Mouse (Mus musculus) forebrain, postnatal 0 days (tissue): Measurements from ENCODE around the gene Cdk10. TPM values are rescaled to one million over a fixed set of nuclear protein-coding genes. Genes with fewer than 3 reads are reported as not detected.

Experiments used
- ATAC-seq: fragments of 200-750 bp; cut with Nextera tagmentation; 2 replicates; pipeline ENCODE4 v1.8.0; 2017; ENCODE audit warnings: mild to moderate bottlenecking, moderate library complexity
- DNase-seq: peaks from one replicate; pipeline ENCODE4 v3.0.0-alpha.2; 2015
- H3K27ac ChIP-seq: fragments of 300-500 bp; sonication (generic); 2 replicates; pipeline ENCODE4 v1.5.1; 2014; ENCODE audit warnings: low read depth, mild to moderate bottlenecking, antibody characterized with exemption, low read length, moderate library complexity, mixed read lengths
- H3K27me3 ChIP-seq: fragments of 300-500 bp; sonication (generic); 2 replicates; pipeline ENCODE4 v1.6.1; 2014; ENCODE audit warnings: mild to moderate bottlenecking, low read length, mixed read lengths; ENCODE audit not compliant: insufficient read depth
- H3K36me3 ChIP-seq: fragments of 300-500 bp; sonication (generic); 2 replicates; pipeline ENCODE4 v1.6.1; 2014; ENCODE audit warnings: mild to moderate bottlenecking, moderate library complexity; ENCODE audit not compliant: insufficient read depth
- H3K4me1 ChIP-seq: fragments of 300-500 bp; sonication (generic); 2 replicates; pipeline ENCODE4 v1.6.1; 2014; ENCODE audit warnings: antibody characterized with exemption; ENCODE audit not compliant: insufficient read depth
- H3K4me2 ChIP-seq: fragments of 300-500 bp; sonication (generic); 2 replicates; pipeline ENCODE4 v1.6.1; 2014; ENCODE audit warnings: low read depth, mild to moderate bottlenecking, moderate library complexity
- H3K4me3 ChIP-seq: fragments of 300-500 bp; sonication (generic); 2 replicates; pipeline ENCODE4 v1.5.1; 2014; ENCODE audit warnings: low read depth, low read length, mixed read lengths
- H3K9ac ChIP-seq: fragments of 300-500 bp; sonication (generic); 2 replicates; pipeline ENCODE4 v1.6.1; 2014; ENCODE audit warnings: mild to moderate bottlenecking
- H3K9me3 ChIP-seq: fragments of 300-500 bp; sonication (generic); 2 replicates; pipeline ENCODE4 v1.6.1; 2016; ENCODE audit warnings: low read length
- CTCF ChIP-seq: sonication (generic); IDR thresholded peaks from 2 replicates; pipeline ENCODE4 v1.5.1; 2016; ENCODE audit warnings: antibody characterized with exemption, control low read depth, low read depth
- WGBS: fragments of 180-500 bp; shearing (Covaris S2); extraction: QIAGEN DNeasy Blood & Tissue Kit; methylation state at CpG from one replicate; pipeline ENCODE4 v1.1.7; 2014; 5-methylcytosine and 5-hydroxymethylcytosine counted together
- polyA plus RNA-seq: library from polyadenylated mRNA; unstranded; fragments of >200 nt; fragmentation: Nextera tagmentation; extraction: Ambion mirVana; gene quantifications from 2 replicates; pipeline ENCODE4 v1.2.1, GENCODE M21; 2015
- total RNA-seq: library from RNA; depleted of rRNA; stranded (reverse); fragments of >200 nt; gene quantifications from 2 replicates; pipeline ENCODE4 v1.2.3, GENCODE M21; 2014; rRNA removed

Gene Cdk10
- total RNA-seq (71.7 and 93.2 TPM in 2 replicates), polyA plus RNA-seq (48.7 and 54.3 TPM in 2 replicates)

GRCm38 (mm10) chr8:123224278-123225266, at the start of gene Cdk10:
Cdk10 (plus strand) TSS chr8:123224842.
- peak; percentile 20; the same call in 1 of the 2 replicates for TF ChIP-seq CTCF
- WGBS: 5% methylated on average over 59 of the region's 59 CpGs
- peak; percentile 94 for ATAC-seq
- Histone ChIP-seq H3K9me3 (no peaks in the 10 kb centered on the region), H3K27me3 (no peaks in the 10 kb centered on the region), H3K36me3 (peaks cover 18% of the 10 kb centered on the region), H3K27ac (peak within 1 kb of the TSS; percentile 91), H3K4me3 (peak within 1 kb of the TSS; percentile 71), H3K9ac (peak within 1 kb of the TSS; percentile 80), H3K4me2 (peak within 1 kb of the TSS; percentile 93), H3K4me1 (peaks cover 11% of the 10 kb centered on the region; the same call in 1 of the 2 replicates)
- peak; percentile 95 for DNase-seq

GRCm38 (mm10) chr8:123181391-123181790, 43.3 kb upstream of the Cdk10 start:
- ATAC-seq (no peak), DNase-seq (no peak)
- Histone ChIP-seq H3K9me3 (0 out of 2 replicates have a peak, but pooled peaks cover 3% of the 10 kb centered on the region), H3K27me3 (no peaks in the 10 kb centered on the region), H3K9ac (no peak overlapping the region), H3K4me2 (no peak overlapping the region), H3K36me3 (no peaks in the 10 kb centered on the region), H3K4me1 (no peaks in the 10 kb centered on the region), H3K4me3 (no peak overlapping the region), H3K27ac (no peak overlapping the region)
- WGBS: 80% methylated on average over 3 of the region's 3 CpGs
- TF ChIP-seq CTCF: no peak

- Histone ChIP-seq H3K4me3 (no peak within 1 kb of the TSS), H3K27ac (no peak within 1 kb of the TSS), H3K4me1 (no peaks in the 10 kb centered on the region), H3K4me2 (no peak within 1 kb of the TSS), H3K9ac (no peak within 1 kb of the TSS), H3K27me3 (no peaks in the 10 kb centered on the region), H3K36me3 (no peaks in the 10 kb centered on the region), H3K9me3 (no peaks in the 10 kb centered on the region)
- ATAC-seq: no peak
- no peak for DNase-seq
- no peak for TF ChIP-seq CTCF
- 60% methylated on average over 19 of the region's 19 CpGs for WGBS
Measured at GRCm38 (mm10) chr8:123185566-123186409, 38.9 kb upstream of the Cdk10 start, which contains the start of gene Dpep1. Dpep1 (plus strand) TSS chr8:123186242.

- Histone ChIP-seq H3K36me3 (no peaks in the 10 kb centered on the region), H3K9ac (no peak overlapping the region), H3K4me2 (no peak overlapping the region), H3K4me1 (no peaks in the 10 kb centered on the region), H3K4me3 (no peak overlapping the region), H3K27me3 (no peaks in the 10 kb centered on the region), H3K27ac (no peak overlapping the region), H3K9me3 (no peaks in the 10 kb centered on the region)
- DNase-seq (no peak), ATAC-seq (no peak)
- WGBS: 92% methylated on average over 2 of the region's 2 CpGs
- no peak for TF ChIP-seq CTCF
Measured at GRCm38 (mm10) chr8:123188006-123188405, 36.6 kb upstream of the Cdk10 start.

- TF ChIP-seq CTCF: no peak
- H3K36me3 ChIP-seq: no peaks in the 10 kb centered on the region
Measured at GRCm38 (mm10) chr8:123188841-123189240, 35.8 kb upstream of the Cdk10 start.

GRCm38 (mm10) chr8:123190678-123191077, 34.0 kb upstream of the Cdk10 start:
- Histone ChIP-seq H3K27me3 (no peaks in the 10 kb centered on the region), H3K9ac (no peak overlapping the region), H3K36me3 (no peaks in the 10 kb centered on the region), H3K4me1 (no peaks in the 10 kb centered on the region), H3K4me3 (no peak overlapping the region), H3K27ac (no peak overlapping the region), H3K4me2 (no peak overlapping the region), H3K9me3 (no peaks in the 10 kb centered on the region)
- DNase-seq (peak; percentile 76), ATAC-seq (peak; percentile 73)
- peak; percentile 65 for TF ChIP-seq CTCF
- 2% methylated on average over 8 of the region's 9 CpGs for whole genome bisulfite sequencing

More at GRCm38 (mm10) chr8:123188841-123189240, 35.8 kb upstream of the Cdk10 start:
- Histone ChIP-seq H3K4me2 (no peak overlapping the region), H3K27me3 (no peaks in the 10 kb centered on the region), H3K4me3 (no peak overlapping the region), H3K9ac (no peak overlapping the region), H3K4me1 (no peaks in the 10 kb centered on the region), H3K9me3 (no peaks in the 10 kb centered on the region), H3K27ac (no peak overlapping the region)
- no peak for DNase-seq
- ATAC-seq: no peak
- 65% methylated on average over 7 of the region's 7 CpGs for WGBS
